Mouse (Mus musculus) lung, postnatal 0 days (tissue): ENCODE data around the gene Nup85. TPM values are rescaled to one million over a fixed set of nuclear protein-coding genes. Genes with fewer than 3 reads are reported as not detected.
A peak's percentile ranks its signal among the peaks of the same experiment; 100 is the strongest.

Source experiments
- ATAC-seq: fragments of 200-750 bp; cut with Nextera tagmentation; 2 replicates; pipeline ENCODE4 v1.8.0; 2017; ENCODE audit warnings: moderate library complexity
- DNase-seq: peaks from one replicate; pipeline ENCODE4 v3.0.0-alpha.2; 2016; ENCODE audit warnings: low spot score
- H3K27ac ChIP-seq: fragments of 300-500 bp; sonication (generic); 2 replicates; pipeline ENCODE4 v1.5.1; 2014; ENCODE audit warnings: antibody characterized with exemption, mild to moderate bottlenecking, low read length, mixed read lengths
- H3K27me3 ChIP-seq: fragments of 300-500 bp; sonication (generic); replicated peaks from 2 replicates; pipeline ENCODE4 v1.6.1; 2014; ENCODE audit warnings: low read length, mixed read lengths; ENCODE audit not compliant: insufficient read depth
- H3K36me3 ChIP-seq: fragments of 300-500 bp; sonication (generic); 2 replicates; pipeline ENCODE4 v1.6.1; 2014; ENCODE audit warnings: low read length, mixed read lengths; ENCODE audit not compliant: insufficient read depth
- H3K4me1 ChIP-seq: fragments of 300-500 bp; sonication (generic); 2 replicates; pipeline ENCODE4 v1.6.1; 2014; ENCODE audit warnings: antibody characterized with exemption, low read depth, low read length, mixed read lengths; ENCODE audit not compliant: insufficient read depth
- H3K4me2 ChIP-seq: fragments of 300-500 bp; sonication (generic); replicated peaks from 2 replicates; pipeline ENCODE4 v1.6.1; 2014; ENCODE audit warnings: low read depth, mild to moderate bottlenecking, low read length, moderate library complexity, mixed read lengths
- H3K4me3 ChIP-seq: fragments of 300-500 bp; sonication (generic); 2 replicates; pipeline ENCODE4 v1.5.1; 2014; ENCODE audit warnings: low read depth, low read length
- H3K9ac ChIP-seq: fragments of 300-500 bp; sonication (generic); replicated peaks from 2 replicates; pipeline ENCODE4 v1.6.1; 2014; ENCODE audit warnings: low read depth, mild to moderate bottlenecking
- H3K9me3 ChIP-seq: fragments of 300-500 bp; sonication (generic); 2 replicates; pipeline ENCODE4 v1.6.1; 2016; ENCODE audit warnings: low read length, mixed read lengths
- CTCF ChIP-seq: IDR thresholded peaks from 2 replicates; pipeline ENCODE4 v1.5.1; 2016; ENCODE audit warnings: antibody characterized with exemption, mild to moderate bottlenecking
- EP300 ChIP-seq: IDR thresholded peaks from 2 replicates; pipeline ENCODE4 v1.6.1; 2016; ENCODE audit warnings: antibody characterized with exemption, mild to moderate bottlenecking, control low read depth
- WGBS: fragments of 180-500 bp; shearing (Covaris S2); extraction: QIAGEN DNeasy Blood & Tissue Kit; methylation state at CpG from one replicate; pipeline ENCODE4 v1.1.7; 2014; 5-methylcytosine and 5-hydroxymethylcytosine counted together
- polyA plus RNA-seq: library from polyadenylated mRNA; unstranded; fragments of >200 nt; fragmentation: Nextera tagmentation; extraction: Ambion mirVana; gene quantifications from 2 replicates; pipeline ENCODE4 v1.2.1, GENCODE M21; 2015

Nup85 gene
- polyA plus RNA-seq, 1 experiment from 2014 or later, result 38.4 TPM

DNA sequence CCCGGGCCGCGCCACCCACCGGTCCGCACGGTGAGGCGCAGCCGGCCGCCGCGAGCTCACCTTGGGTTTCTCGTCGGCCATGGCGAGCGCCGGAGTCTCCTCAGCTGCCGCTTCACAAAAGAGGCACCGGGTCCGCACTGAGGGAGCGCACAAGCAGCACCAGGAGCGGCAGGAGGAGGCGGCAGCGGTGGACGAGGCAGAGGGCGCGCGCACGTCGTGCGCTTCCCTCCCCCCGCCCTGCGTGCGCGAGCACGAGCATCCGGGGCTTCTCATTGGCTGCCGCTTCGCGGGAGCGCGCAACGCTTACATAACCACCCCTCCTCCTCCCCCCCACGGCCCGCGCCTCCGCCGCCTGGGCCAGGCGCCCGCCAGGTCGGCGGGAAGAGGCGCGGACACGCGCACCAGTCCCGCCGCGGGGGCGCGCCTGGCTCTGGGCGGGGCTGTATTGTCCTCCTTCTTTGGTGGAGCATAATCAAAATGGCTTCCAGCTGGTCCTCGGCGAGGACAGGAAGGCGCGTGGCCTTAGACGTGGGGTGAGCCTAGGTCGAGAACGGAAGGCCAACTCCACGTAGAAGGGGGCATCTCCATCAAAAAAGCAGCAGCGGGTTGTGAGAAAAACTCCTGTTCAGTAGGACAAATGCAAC, 28.1 kb upstream of the Nup85 start, which contains the start of gene Sumo2:
TSS of gene Sumo2 (minus strand) at position 239 of the 644 bp plus-strand sequence.
- peak within 1 kb of the TSS; percentile 99 for H3K27ac ChIP-seq
- peak; percentile 95 for DNase-seq
- peak; percentile 94 for ATAC-seq
- peak within 1 kb of the TSS; percentile 88 for H3K9ac ChIP-seq
- no peaks in the 10 kb centered on the region for H3K27me3 ChIP-seq
- no peaks in the 10 kb centered on the region for H3K36me3 ChIP-seq
- 0 out of 2 replicates have a peak, but pooled peaks cover 2% of the 10 kb centered on the region for H3K4me1 ChIP-seq
- peak within 1 kb of the TSS; percentile 87 for H3K4me3 ChIP-seq
- no peaks in the 10 kb centered on the region for H3K9me3 ChIP-seq
- 1% methylated on average over 42 of the region's 70 CpGs for WGBS
- peak within 1 kb of the TSS; percentile 81 for H3K4me2 ChIP-seq
- TF ChIP-seq CTCF (no peak; the same call in 1 of the 2 replicates), EP300 (no peak)

DNA sequence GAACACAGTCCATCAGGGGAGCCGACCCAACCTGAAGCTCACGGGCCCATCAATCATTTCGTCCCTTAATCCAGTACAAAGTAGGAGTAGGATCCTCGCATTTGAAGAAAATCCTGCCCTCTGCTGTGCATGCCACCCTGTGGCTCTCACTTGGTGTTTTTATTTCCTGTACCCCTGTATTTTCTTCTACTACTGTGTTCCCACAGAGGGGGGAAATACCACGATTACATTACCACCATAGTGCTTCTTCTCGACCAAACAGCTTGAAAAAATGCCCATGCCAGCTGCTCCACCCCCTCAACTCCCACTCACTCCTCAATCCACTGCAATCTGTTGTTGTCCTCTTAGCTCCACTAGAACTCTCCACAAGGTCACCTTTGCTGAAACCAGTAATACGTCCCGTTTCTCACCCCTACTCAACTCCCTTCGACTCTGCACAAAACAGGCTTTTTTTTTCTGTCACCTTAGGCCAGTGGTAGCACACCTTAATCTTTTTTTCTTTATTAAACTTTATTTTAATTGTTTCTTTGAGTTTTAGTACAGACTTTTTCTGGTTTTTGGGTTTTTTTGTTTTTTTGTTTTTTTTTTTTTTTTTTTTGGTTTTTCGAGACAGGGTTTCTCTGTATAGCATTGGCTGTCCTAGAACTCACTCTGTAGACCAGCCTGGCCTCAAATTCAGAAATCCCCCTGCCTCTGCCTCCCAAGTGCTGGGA, 27.2 kb upstream of the Nup85 start:
- no peak for DNase-seq
- Histone ChIP-seq H3K9me3 (no peaks in the 10 kb centered on the region), H3K4me1 (0 out of 2 replicates have a peak, but pooled peaks cover 2% of the 10 kb centered on the region), H3K9ac (0 out of 2 replicates have a peak overlapping the region, but pooled peaks have one; percentile 13), H3K36me3 (no peaks in the 10 kb centered on the region), H3K4me2 (peak overlapping the region; percentile 44), H3K27me3 (no peaks in the 10 kb centered on the region), H3K4me3 (no peak overlapping the region), H3K27ac (peak overlapping the region; percentile 99)
- 76% methylated on average over 10 of the region's 10 CpGs for WGBS
- TF ChIP-seq CTCF (peak; percentile 23; the same call in 1 of the 2 replicates), EP300 (no peak)
- ATAC-seq, result no peak

DNA sequence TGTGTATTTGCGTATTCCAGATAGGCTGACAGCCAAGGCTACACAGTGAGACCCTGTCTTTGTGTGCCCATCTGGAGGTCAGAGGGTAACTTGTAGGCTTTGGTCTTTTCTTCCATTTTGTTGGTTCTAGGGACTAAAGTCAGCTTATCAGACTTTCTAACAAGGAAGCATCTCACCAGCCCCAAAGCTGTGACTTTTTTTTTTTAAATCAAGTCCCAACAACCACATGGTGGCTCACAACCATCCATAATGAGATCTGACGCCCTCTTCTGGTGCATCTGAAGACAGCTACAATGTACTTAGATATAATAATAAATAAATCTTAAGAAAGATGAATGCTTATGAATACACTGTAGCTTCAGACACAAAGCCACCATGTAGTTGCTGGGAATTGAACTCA, 26.2 kb upstream of the Nup85 start:
- 0 out of 2 replicates have a peak, but pooled peaks cover 2% of the 10 kb centered on the region for H3K4me1 ChIP-seq
- H3K27ac ChIP-seq, result no peak overlapping the region
- no peak overlapping the region for H3K9ac ChIP-seq
- DNase-seq (no peak), ATAC-seq (no peak)
- H3K9me3 ChIP-seq, result no peaks in the 10 kb centered on the region
- 55% methylated on average over 2 of the region's 2 CpGs for WGBS
- no peaks in the 10 kb centered on the region for H3K36me3 ChIP-seq
- H3K4me3 ChIP-seq, result no peak overlapping the region
- H3K4me2 ChIP-seq, result no peak overlapping the region
- TF ChIP-seq EP300 (no peak), CTCF (peak; percentile 18; the same call in 1 of the 2 replicates)
- no peaks in the 10 kb centered on the region for H3K27me3 ChIP-seq

DNA sequence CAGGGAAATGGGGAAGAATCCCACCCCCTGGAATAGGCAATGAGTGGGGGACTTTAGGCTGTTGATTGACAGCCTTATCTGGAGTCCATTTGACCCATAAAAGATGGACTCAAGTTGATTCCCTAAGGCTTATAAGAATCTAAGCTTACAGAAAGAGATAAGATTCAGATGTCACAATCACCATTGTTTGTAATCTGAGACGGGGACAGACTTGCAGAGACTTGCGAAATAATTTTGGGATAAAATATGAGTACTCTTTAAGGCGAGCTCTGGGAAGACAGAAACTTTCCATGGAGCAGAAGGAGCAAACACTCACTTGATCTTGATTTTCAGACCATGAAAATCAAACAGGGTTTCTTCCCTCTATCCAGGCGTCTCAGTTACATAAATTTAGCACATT, 20.7 kb upstream of the Nup85 start:
- ATAC-seq (no peak), DNase-seq (peak; percentile 79)
- no peak overlapping the region for H3K4me2 ChIP-seq
- H3K27ac ChIP-seq, result no peak overlapping the region
- no peaks in the 10 kb centered on the region for H3K9me3 ChIP-seq
- no peak overlapping the region for H3K4me3 ChIP-seq
- no peak overlapping the region for H3K9ac ChIP-seq
- TF ChIP-seq EP300, result no peak
- no peak for TF ChIP-seq CTCF
- H3K4me1 ChIP-seq, result no peaks in the 10 kb centered on the region
- no peaks in the 10 kb centered on the region for H3K36me3 ChIP-seq
- no peaks in the 10 kb centered on the region for H3K27me3 ChIP-seq
- 37% methylated on average over 4 of the region's 4 CpGs for WGBS

DNA sequence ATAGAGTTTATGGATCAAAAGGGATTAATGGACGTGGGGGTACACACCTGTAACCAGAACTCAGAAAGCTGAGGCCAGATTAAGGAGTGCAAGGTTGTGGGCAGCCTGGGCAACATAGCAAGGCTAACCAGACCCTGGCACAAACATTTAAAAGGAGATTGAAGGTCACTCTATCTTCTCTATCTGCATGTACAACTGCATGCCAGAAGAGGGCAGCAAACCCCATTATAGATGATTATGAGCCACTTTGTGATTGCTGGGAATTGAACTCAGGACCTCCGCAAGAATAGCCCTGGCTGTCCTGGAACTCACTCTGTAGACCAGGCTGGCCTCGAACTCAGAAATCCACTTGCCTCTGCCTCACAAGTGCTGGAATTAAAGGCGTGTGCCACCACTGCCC, 11.5 kb upstream of the Nup85 start:
- Histone ChIP-seq H3K9ac (no peak overlapping the region), H3K9me3 (no peaks in the 10 kb centered on the region), H3K27ac (no peak overlapping the region), H3K4me3 (no peak overlapping the region), H3K36me3 (no peaks in the 10 kb centered on the region), H3K4me2 (no peak overlapping the region), H3K27me3 (no peaks in the 10 kb centered on the region), H3K4me1 (no peaks in the 10 kb centered on the region)
- 51% methylated on average over 4 of the region's 4 CpGs for WGBS
- TF ChIP-seq EP300, result no peak
- TF ChIP-seq CTCF, result peak; percentile 60
- no peak for ATAC-seq
- no peak for DNase-seq

DNA sequence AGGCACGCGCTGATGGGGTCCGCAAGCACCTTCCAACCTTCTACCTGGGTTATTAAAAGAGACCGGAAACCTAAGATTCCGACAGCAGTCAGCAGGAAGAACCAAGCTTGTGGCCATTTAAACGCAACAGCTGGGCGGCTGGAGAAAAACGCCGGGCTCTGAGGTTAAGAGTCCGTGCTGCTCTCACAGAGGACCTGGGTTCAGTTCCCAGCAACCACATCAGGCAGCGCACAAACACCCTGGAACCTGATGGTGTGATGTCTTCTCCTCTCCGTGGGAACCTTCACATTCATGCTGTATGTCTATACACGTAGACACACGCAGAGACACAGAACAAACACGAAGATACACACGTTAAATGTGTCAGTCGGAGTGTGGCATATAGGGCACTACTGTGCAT, 8.5 kb upstream of the Nup85 start:
- H3K4me2 ChIP-seq, result no peak overlapping the region
- no peak overlapping the region for H3K9ac ChIP-seq
- TF ChIP-seq EP300, result no peak
- TF ChIP-seq CTCF, result no peak
- no peaks in the 10 kb centered on the region for H3K9me3 ChIP-seq
- H3K4me3 ChIP-seq, result no peak overlapping the region
- H3K4me1 ChIP-seq, result no peaks in the 10 kb centered on the region
- no peak for DNase-seq
- 71% methylated on average over 17 of the region's 17 CpGs for WGBS
- no peaks in the 10 kb centered on the region for H3K36me3 ChIP-seq
- ATAC-seq, result no peak
- H3K27ac ChIP-seq, result no peak overlapping the region
- H3K27me3 ChIP-seq, result no peaks in the 10 kb centered on the region
